Mouse (Mus musculus): ENCODE measurements around the gene 1190005I06Rik.

The 1190005I06Rik gene

GRCm38 (mm10) chr8:120572534-120572933 lies 74.9 kb downstream of the 1190005I06Rik start:
- DNase-seq: no peak

DNA sequence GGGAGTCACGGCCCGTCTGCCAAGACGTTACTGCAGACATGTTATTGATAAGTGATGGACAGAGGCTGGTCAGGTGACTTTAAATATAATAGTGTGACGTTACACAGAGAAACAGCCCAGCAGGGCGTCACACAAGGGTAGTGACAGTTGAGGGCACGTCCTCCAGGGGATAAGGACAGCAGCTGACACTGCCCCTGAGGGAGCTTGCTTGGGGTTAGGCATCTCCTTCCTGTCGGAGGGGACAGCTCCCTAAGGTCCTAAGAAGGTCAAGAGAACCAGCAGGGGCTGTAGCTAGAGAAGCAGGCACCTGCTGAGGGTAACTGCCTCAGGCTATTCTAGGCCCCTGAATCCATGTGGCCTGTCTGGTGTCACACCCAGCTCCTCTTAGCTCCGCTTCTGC lies 75.9 kb downstream of the 1190005I06Rik start:
- no peak for DNase-seq

GRCm38 (mm10) chr8:120569939-120570715 lies 77.3 kb downstream of the 1190005I06Rik start:
- peak; percentile 77 for DNase-seq

DNA sequence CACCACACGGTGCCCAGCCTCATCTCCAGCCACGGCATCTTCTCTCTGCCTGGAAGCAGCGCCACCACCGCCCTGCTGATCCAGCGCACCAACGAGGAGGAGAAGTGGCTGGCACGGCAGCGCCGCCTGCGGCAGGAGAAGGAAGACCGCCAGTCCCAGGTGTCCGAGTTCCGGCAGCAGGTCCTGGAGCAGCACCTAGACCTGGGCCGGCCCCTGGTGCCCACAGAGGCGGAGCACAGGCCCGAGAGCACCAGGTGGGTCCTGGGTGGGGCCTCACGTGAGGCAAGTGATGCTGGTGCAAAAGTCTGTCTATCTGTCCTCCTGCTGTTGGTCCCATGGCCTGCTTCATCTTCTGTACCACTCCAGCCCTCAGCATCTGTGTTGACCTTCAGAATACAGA lies 78.3 kb downstream of the 1190005I06Rik start:
- no peak for DNase-seq

DNA sequence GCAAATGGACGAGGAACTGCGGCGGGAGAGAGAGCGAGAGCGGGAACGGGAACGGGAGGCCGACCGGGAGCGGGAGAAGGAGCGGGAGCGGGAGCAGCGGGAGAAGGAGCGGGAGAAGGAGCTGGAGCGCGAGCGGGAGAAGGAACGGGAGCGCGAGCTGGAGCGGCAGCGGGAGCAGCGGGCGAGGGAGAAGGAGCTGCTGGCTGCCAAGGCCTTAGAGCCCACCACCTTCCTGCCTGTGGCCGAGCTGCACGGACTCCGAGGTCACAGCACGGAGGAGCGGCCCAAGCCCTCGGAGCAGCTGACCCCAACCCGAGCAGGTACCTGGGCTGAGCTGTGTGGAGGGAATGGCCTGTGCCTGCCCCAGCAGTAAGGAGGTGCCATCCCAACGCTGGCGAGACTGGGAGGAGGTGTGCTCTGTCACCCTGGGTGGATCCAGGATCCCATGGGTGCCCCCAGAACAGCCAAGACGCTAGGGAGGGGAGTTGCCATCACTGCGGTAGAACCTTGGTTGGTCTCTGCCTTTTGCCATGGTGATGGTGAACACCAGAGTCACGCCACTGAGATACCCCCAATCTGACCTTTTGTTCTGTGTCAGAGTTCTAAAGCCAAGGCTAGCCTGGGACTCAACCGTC lies 79.2 kb downstream of the 1190005I06Rik start:
- DNase-seq: no peak

- DNase-seq: no peak
Observed at GRCm38 (mm10) chr8:120567731-120568130, 79.7 kb downstream of the 1190005I06Rik start.

DNA sequence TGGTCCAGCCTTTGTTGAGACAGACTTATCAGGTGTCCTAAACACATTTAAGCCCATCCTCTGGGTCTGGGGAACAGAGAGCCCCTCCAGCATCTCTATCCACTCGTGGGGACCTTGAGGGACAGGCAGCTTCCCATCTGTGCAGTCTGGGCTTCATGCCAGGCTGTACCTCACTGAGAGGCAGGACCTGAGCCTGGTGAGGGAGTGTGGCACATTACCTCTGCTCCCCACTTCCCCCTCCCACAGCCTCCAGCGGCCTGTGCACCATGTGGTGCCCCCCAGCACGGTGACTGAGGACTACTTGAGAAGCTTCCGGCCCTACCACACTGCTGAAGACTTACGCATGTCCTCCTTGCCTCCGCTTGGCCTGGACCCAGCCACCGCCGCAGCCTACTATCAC lies 80.8 kb downstream of the 1190005I06Rik start:
- no peak for DNase-seq

DNA sequence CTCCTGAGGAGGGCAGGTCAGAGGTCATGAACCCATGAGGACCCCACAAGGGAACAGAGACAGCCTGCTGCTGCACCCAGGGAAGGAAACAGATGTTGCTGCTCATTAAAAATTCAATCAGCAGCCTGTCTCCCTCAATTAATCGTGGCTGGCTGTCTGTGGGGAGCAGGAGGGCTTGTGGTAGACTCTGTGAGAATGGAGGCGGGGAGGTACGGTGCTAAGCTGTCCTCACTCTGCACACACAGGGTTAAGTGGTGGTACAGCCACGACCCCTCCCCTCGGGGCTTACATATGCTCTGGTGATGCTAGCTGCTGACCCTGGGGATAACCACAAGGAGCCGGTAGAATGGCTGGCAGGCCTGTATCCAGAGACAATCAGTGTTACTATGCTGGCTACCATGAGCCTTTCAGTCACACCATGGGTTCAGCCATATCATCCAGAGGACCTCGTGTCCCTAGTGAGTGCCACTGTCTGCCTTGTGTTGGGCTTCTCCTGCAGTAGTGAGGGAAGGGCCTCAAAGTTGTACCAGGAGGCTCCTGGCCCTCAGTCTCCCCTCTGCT lies 82.2 kb downstream of the 1190005I06Rik start:
- DNase-seq: no peak

DNA sequence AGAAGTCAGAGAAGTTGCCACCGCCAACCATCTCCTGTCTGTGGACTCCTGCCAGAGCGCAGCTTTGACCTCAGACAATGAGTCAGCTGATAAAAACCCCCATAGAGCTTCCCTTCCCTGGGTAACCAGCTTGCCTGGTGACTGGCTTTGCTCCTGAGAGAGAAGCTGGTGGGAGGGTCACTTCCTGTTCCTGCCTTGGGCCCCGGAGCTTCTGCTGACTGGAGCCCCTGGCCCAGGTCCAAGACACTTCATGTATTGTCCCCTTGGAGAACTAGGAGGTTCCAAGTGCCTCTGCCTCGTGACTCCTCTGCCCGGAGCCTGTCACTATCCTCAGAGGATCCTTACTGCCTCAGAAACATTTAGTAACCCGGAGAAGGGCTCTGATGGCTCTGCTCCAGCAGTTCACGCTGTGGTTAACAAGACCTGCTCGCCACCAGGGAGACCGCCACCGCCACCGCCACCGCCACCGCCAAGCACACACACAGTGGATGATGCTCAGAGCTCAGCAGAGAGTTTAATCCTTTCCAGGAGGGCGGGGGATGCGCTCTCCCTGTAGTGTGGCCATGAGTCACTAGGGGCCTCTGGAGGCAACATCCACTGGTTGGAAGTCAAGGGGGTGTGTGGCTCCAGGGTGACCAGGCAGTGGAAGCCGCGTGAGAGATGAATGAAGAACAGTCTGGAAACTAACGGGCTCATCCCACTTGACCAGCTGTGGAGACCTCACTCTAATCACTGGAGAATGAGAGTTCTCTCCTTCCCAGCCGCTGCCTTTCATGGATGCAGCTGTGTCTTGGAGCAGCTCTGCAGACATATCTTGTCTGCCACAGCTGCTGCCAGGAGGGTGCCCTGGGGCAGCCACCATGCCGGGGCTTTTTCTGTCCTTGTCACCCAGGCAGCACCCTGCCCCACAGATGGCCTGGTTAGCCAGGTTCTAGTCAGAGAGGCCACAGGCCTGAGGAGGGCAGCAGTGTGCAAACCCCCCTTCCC lies 83.3 kb downstream of the 1190005I06Rik start:
- peak; percentile 92 for DNase-seq

GRCm38 (mm10) chr8:120563348-120563724 lies 84.1 kb downstream of the 1190005I06Rik start:
- no peak for DNase-seq

GRCm38 (mm10) chr8:120562680-120563347 lies 84.6 kb downstream of the 1190005I06Rik start:
- no peak for DNase-seq

DNA sequence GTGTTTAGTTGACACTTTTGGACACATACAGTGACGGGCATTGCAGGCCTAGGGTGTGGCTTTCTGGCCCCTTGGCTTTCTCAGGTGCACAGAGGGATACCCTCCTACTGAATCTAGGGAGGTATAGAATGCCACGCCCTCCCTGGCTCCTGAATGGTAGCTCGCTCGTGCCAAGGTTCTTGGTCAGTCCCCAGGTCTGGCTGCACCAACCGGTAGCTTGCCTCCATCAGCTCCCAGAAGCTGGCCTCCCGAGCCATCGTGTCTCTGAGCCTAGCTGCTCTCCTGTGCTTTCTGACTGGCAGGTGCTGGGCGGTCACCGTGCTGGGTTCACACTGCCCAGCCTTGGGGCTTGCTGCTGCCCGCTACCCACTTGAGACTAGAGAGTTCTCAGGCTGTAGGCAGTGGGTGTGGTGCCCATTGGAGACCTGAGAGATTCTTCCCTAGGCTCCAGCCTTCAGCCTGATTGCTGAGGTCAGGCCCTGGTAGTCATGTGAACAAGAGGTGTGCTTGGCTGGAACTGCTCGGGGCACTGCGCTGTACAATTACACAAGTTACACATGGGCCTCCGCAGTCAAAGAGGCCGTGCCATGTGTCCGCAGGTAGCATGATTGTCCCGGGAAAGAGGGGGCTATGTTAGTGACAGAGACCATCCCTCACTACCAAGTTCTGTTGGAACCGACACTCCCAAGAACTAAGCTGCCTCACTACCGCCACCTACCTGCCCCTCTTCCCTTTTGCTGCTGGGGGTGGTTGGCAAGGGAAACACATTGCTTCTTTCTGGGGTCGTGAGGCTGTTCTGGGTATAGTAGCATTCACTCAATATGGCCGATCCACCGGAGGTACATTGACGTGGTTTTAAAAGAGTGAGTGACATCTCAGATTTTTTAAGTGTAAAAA lies 85.6 kb downstream of the 1190005I06Rik start:
- no peak for DNase-seq

- DNase-seq: no peak
Observed at GRCm38 (mm10) chr8:120560535-120560934, 86.9 kb downstream of the 1190005I06Rik start.

DNA sequence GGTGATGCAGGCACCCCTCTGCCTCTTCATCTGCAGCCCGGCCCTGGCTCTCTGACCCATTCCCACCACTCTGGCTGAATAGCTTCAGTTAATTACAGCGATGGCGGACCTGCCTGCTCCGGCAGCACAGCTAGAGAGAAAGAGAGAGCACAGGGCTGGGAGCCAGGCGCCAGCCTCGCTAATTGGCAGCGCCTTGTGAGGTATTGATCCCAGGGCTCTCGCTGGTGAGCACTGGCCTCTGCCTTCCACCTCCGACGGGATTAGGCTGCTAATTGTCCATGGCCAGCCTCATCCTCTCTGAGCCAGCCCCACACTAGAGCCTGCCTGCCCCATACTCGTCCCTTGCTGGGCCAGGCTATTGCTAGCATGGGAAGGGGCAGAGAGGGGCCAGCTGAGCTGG lies 87.8 kb downstream of the 1190005I06Rik start:
- DNase-seq: no peak

Measured in kidney, adult 9 months (tissue).